Mouse (Mus musculus) 3134 (cell line): Measurements from ENCODE around the gene Eri3.
A peak's percentile ranks its signal among the peaks of the same experiment; 100 is the strongest.

Experiments
- DNase-seq: peaks from one replicate; pipeline ENCODE4 v3.0.0-alpha.2; 2011; ENCODE audit warnings: low spot score; ENCODE audit not compliant: insufficient read length; ENCODE audit errors: extremely low read depth

The Eri3 gene

DNA sequence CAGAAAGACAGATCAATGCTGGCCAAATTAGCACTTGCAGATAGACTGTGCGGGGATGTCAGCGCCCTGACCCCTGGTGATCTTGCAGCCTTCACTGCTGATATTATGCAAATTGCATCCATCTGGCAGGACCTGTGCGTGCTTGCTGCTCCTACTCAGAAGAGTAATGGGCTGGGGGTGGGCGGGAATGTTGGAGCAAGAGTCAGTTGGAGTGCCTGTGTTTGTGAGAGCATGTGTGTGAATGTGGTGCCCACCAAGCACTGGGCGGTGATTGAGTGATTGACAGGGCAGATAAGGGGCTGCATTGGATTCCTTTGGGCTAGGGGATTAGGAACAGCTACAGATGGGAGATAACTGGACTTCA, 105.3 kb downstream of the Eri3 start:
- no peak for DNase-seq

DNA sequence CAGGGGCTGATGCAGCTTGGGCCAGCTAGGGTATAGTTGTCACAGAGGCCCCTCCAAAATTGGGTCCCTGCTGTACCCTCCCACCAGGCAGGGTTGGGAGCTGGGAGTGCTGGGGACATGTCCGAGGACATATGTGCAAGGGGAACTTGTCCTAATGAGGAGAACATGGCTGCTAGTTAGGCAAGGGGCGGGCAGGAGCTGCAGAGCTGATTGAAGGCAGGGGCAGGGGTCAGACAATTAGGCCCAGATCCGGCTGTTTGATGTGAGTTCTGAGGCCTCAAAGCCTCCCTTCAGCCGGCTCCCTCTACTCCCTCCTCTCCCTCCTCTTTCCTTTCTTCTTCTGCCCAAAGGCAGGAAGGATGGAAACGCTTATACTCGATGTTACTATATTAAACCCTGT, 106.8 kb downstream of the Eri3 start:
- no peak for DNase-seq

DNA sequence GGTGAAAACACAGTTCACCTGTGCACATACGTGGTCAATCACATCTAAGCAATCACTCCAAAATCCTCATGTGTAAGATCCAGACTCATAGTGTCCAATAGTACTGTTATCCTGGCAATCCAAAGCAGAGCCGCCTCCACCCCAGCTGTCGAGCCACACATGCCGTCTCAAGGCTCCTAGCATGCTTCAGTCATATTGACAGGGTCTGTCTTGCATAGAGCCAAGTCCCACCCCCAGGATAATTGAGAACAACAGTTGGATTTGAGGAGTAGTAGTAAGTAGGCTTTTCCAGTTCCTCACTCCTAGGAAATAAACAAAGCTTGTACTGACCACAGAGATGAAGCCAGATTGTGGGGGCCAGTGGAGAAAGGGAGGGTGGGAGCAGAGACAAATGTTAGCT, 107.5 kb downstream of the Eri3 start:
- no peak for DNase-seq

DNA sequence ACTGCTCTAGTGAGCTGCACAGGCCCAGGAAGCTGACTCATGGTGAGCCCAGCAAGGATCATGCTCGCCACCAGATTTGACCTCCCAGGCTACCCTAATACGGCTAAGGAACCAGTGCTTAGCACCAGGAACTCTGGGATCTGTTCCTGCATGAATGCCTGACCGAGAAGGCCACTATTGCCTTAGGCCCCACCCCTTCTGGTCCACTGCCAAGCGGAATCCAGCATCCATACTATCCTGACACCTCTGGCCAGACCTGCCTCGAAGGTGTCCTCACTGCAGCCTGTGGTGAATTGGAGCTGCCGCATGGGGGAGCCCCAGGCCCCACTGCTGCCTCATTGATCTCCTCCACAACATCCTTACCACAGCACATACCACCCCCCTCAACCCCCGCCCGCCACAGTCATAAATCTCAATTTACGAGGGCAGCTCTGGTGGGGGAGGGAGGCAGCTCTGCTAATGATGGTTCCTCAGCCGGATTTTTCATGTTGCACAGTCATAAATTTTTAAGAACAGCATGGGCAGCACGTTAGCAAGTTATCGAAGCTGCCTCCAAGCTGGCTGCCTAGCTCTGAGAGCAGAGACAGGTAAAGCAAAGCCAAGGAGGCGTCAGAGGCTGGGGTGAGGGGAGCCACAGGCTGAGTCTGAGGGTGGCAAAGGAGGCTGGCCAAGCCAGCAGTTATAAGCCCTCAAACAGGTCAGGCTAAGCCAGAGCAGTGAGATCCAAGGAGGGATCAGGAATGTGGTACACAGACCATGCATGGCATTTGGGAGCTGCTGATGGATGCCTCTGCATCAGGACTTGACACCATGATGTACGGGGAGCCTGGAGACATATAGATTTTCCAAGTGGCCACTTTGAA, 108.6 kb downstream of the Eri3 start:
- no peak for DNase-seq

DNA sequence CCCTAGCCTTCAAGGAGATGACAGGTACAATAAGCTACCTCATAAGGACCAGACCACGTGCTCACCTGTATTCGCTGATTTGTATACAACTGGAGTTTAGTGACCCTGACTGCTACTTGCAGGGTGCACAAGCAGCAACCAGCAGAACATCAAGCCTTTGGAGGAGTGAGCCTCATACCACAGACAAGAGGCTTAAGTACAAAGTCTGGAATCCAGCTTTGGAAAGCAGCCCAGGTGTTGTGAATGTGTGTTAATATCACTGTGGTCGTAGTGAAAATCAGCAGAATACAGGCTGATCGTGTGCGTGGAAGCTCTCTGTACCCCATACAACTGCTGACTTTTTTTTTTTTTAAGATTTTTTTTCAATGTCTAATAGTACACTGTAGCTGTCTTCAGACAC, 109.8 kb downstream of the Eri3 start:
- DNase-seq, result no peak

DNA sequence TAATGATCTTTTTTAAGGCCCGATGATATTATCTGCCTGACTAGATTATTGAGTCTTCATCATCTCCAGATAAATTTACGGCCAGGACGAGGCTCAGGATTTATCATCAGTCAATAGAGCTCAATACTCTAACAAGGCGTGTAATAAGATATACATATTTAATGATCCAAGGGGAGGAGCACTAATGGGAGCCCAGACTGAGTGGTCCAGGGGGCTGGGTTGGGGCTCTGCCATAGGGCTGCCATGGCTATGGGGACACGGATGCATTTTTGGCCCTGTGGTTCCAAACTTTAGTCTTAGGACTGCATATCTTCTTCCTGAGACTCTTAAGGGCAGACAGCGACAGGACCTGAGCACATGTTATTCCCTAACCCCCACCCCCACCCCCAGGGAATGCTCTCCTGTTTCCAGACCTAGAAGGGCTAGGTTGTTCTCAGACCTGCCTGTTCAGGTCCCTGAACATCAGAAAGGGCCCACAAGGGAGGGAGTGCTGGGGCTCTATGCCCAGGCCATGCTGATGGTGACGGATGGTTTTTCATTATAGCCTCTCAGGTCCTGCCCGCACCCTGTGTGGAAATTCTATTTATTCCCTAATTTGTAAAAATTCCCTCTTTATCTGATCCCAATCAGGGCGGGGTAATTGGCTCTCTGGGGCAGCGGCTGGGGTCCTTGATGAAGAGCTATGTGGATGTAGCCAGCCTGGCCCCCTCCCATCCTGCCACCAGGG, 114.4 kb downstream of the Eri3 start:
- no peak for DNase-seq

DNA sequence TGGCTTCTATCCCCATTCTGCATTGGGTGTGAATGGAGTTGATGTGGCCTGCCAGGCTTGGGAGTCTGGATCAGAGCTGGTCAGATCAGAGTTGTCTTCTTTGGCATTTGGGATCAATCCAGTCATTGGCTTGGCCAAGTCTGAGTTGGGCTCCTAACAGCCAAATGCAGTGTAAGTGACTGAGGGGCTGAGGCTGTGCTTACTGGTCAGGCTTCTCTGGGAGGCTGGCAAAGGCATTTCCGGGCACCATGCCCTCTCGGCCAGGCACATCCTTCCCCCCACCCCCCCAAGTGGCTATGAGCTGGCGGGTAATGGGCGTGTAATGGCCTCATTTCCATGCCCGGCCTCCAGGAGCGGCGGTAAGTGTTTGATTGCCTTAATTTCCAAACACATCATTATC, 115.4 kb downstream of the Eri3 start:
- no peak for DNase-seq

DNA sequence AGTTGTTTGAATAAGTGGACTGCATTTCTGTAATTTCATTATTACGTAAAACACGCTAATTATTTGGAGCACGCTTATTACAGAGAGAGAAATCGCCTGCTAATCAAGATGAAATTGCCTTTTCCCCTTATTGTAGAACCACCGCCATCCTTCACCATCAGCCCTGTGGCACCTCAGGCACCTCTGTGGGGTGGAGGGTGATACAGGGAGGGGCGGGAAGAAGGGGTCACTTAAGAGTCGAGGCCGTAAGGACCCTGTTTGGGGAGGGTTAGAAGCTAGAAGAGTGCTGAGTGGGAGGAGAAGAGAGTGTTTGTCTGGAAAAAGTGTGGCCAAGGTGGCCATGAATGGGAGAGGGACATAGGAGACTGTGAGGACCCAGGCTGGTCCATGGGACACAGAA, 115.9 kb downstream of the Eri3 start:
- DNase-seq, result no peak

DNA sequence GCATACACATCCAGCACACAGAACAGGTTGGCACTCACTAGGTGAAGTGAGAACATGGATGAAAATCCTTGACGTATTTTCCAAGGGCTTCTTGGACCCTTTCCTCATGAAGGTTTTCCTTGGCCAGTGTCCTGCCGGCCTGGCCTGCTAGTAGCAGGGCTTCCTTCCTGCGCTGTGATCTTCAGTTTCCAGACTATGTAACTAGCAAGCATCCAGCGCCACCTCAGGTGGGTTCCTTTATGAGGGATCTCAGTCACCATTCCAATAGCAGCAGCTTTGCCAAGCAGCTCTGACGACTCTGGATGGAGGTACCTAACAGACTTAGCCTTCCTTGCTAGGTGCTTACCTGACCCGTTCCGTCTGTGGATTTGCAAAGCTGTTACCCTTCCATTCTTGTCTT, 119.7 kb downstream of the Eri3 start:
- no peak for DNase-seq

DNA sequence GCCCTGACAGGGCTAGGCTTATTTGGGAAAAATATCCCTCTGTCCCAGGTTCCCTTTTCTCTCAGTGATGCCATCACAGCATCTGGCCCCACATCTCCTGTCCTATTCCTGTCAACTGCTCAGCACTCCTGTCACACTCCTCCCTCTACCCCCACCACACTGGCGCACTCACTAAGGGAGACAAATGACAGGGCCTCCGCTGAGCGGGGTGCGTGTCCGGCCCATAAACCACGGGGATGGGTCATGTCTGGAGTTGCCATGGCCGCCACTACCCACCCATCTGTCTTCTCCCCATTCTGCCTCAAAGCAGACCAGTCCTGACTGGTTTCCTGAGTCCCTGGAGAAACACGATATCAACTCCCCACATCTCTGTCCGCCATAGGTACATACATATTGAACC, 121.9 kb downstream of the Eri3 start:
- DNase-seq, result no peak

DNA sequence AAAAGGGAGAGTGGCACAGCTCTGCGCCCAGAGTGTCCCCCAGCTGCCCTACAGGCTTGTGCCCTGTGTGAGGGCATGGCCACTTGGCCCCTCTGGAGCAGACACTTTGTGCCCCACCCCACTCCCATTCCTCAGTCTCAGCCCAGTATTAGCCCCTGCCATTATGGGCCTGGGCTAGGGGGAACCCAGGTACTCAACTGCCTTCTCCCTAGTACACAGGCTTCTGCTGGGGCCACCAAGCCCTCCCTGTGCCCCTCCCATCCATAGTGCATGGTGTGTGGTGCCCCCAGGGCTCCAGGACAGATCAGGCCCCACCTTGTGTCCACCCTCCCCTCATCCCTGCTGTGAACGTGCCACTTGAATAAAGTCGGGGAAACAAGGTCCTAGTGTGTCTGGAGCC, 123.7 kb downstream of the Eri3 start:
- DNase-seq, result no peak

DNA sequence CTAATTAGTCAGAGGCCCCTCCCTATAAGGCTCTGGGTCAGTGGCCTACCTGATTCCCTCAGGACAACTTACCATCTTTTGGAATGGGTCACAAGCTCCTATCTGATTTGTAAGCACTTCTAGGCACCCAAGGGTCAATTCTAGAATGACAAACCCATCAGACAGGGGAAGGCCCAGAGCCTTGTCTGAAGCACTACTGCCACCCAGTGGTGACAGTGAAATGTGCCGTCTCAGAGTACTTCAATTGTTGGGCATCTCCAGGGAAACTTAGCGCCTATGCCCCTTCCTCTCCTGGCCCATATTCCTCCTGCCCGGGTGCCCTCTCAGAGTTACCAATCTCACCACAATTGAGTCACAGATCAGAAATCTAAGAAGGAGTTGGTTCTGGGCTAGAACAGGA, 126.7 kb downstream of the Eri3 start:
- no peak for DNase-seq

DNA sequence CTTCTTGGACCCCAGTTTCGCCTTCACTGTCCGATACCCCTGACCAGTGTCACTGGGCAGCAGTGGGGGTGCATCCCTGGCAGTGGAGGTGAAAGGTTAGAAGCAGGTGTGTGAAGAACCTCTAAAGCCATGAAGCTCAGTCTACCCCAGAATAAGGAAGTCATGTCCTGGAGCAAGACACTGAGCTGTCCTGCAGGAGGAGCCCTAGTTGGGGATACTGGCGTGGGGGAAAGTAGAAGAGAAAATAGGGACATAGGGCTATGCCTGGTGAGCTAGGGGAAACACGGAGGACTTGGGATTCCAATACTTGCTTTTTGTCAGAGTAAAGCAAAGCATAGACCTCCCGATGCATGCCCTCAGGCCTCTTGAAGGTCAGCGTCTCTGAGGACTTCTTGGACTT, 130.8 kb downstream of the Eri3 start:
- DNase-seq, result no peak

DNA sequence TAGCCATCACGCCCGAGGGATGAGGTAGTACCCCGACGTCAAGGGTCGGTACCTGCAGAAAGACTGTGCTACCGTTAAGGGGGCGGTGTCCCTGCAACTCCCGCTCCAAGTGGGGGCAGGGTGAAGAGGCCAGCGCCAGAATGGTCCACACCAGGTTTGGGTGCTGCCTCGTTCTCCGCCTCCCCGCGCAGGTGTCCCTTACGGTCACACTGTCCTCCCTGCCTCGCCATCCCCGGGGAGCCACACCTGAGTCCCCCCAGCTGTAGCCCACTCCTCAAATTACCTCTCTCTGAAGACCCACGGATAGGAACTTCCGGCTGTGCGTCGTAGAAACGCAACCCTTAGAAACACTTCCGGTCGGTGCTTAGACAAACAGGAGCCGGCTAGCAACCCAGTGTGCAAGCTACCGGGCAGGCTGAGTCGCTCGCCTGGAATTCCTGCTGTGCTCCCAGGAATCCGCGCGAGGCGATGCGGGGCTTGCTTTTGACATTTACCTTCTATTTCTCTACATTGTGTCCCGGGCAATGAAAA, 131.8 kb downstream of the Eri3 start, which contains the start of gene Dmap1:
Dmap1 (minus strand) TSS at position 343 of the 531 bp plus-strand sequence.
- DNase-seq, result peak; percentile 80

DNA sequence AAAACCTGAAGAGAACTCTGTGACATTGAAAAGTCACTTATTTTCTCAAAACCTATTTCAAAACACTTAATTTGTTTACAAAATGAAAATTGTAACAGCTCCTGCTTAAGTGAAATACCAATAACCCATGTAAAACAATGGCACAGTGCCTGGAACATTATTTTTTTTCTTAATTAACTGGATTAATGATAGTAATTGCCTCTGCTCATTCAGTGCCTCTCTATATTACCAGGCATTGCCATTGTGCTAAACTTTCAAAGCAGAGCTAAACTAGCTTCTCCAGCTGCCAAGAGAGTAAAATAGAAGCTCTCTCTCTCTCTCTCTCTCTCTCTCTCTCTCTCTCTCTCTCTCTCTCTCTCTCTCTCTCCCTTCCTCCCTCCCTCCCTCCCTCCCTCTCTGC, 132.3 kb downstream of the Eri3 start:
- DNase-seq, result no peak

DNA sequence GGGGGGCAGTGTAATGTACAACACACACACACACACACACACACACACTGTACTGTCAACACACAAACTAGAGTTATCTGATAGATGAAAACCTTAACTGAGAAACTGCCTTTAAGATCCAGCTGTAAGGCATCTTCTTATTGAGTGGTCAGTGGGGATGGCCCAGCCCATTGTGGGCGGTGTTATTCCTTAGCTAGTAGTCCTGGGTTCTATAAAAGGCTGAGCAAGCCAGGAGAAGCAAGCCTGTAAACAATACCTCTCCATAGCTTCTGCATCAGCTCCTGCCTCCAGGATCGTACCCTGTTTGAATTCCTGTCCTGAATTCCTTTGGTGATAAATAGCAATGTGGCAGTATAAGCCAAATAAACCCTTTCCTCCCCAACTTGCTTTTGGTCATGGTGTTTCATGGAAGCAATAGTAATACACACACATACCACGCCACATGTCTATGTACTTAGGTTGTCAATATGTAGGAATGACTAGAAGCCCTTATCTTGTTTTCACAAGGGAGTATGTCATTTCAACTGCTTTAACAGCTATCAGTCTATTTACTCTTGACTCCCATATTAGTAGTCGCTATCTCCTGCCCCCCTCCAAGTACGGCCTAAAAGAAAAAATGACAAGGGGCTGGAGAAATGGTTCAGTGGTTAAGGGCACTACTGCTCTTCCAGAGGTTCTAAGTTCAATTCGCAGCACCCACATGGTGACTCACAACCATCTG, 133.0 kb downstream of the Eri3 start:
- DNase-seq, result no peak

DNA sequence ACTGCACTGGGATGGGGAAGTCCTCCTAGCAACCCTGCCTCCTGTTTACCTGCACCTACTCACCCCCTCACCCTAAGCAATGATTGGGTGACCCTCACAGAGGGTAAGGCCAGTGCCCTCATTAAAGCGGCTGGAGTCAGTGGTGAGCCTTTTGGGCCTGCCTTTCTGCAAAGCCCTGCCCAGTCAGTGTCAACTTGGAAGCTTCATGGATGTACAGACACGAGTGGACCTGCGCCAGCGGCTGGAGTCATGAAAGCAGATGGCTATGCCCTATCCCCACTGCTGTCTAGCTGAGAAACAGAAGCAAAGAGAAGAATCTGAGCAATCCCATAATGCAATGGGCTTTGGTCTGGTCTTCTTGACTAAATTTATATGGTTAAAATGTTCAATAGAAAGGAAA, 136.2 kb downstream of the Eri3 start:
- DNase-seq, result no peak

DNA sequence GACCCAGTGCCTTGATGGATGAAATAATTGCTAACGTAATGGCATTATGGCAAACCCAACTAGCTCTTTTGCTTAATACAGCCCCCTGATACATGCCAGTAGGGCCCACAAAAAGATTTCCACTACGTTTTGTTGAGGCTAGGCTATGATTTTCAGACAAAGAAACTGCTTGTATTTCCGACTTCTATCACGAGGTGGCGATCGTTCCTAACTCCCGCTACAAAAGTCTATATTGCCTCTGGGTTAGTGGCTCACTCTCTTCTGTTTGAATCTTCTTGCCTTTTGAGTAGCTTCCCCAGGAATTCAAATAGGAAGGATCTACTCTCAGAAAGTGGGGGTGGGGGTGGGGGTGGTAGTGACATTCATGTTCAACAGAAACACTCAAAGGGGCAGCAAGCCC, 155.2 kb downstream of the Eri3 start:
- DNase-seq, result peak; percentile 10

DNA sequence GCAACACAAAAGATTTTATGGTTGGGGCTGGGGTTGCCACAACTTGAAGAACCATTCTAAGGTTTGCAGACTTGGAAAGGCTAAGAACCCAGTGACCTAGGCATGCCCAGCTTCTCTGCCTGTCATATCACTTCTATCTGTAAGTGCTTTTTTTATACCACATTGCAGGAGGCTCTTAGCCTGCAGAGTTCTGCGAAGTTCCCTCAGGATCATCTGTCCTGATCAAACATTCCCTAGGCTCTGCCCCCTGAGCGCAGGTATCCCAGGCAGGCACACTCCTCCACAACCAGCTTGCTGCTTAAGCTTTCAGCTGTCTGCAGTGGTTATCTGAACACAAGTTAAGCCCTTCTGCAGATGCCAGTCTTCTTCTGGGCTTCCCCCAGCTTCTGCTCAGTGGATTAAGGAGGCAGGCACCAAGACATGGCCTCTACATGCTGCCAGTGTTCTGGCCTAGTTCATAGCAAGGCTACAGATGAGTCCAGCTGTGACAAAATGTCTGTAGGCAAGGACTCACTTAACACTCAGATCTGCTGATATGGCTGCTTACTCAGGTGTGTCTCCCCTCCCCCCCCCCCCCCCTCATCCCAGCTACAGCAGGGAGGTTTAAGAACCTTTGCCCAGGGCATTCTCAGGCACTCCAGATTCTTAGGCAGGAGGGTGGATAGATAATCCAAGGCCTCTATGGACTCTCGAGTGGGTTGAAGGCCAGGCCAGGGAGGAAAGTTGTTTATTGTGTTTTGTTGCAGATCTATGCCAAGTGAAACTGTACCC, 158.8 kb downstream of the Eri3 start:
- no peak for DNase-seq

DNA sequence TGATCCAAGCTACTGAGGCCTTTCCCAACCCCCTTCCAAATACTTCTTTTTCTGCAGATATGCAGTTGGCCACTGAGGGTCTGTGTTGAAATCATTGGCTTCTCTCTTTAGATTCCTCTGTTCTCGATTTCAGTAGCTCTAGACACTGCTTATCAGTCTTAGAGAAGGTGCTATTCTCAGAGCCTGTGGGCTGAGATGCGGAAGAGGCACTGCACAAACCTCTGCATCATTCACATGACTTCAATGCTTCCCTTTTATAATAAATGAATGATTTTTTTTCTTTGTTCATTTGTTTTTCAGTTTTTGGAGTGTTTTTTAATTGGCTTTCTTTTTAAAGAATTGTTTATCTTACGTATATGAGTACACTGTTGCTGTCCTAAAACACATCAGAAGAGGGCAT, 162.1 kb downstream of the Eri3 start:
- no peak for DNase-seq
